Mouse (Mus musculus): ENCODE results near the gene Cenpu.
A peak's percentile ranks its signal among the peaks of the same experiment; 100 is the strongest.

Cenpu gene

DNA sequence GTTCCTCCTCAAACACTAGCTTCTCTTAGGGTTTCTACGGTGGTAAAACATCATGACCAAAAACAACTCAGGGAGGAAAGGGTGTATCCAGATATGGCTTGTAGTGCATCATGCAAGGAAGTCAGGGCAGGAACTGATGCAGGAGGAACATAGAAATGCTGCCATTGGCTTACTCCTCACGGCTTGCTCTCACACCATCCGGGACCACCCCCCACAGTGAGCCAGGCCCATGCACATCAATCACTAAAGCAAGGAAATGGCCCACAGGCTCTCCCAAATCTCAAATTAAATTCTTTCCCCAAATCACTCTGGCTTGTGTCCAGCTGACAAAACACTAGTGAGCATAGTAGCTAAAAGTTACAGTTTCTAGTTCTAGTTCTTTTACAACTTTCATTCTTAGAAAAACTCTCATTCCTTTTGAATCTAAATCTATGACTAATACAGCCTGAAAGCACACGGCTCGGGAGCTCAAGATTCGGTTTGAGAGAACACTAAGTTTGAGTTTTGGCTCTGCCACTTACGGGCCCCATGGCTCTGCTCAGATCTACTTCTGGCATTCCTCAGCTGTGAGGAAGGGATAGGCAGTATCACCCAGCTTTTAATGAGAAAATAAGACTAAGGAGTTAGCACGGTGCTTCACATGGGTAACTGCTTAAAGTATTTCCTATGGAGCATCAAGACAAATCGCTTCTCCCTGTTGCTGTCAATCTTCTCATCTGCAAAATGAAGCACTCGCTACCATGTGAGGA lies 49.3 kb downstream of the Cenpu start:
- no peak for DNase-seq

GRCm38 (mm10) chr8:46603587-46603986 lies 51.8 kb downstream of the Cenpu start:
- no peak for DNase-seq

DNA sequence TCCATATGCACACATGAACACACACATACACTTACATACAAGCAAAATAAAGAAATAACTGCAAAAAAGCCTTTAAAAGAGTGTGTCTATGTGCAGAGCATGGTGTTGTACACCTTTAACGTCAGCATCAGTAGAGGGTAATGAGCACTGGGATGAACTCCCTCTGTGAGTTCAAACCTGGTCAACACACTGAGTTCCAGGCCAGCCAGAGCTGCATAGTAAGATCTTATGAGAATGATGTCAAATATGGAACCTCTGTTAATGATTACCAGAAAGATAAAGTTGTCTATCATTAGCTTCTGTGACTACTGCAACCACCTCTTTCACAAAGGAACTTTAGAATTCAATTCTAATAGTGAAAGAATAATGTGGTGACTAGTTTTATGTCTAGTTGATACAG lies 55.1 kb downstream of the Cenpu start:
- no peak for DNase-seq

DNA sequence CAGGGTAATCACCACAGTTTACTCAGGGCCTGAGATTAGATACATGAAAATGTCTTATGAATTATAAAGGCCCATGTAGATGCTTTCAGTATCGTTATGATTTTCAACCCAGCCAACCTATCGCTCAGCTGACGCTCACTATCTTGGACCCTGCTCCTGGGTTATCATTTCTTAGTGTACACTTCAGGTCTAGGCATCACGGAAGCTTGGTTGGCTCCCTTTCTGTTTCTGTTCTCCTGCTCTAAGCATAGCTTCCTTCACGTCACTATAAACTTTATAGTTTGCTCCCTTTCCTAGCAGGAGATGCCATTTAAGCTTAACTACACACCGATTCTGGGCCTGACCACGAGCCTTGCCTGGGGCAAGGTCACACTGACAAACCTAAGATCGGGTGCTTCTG lies 59.7 kb downstream of the Cenpu start:
- DNase-seq, result no peak

- no peak for DNase-seq
Observed at GRCm38 (mm10) chr8:46612913-46613312, 61.1 kb downstream of the Cenpu start.

GRCm38 (mm10) chr8:46613377-46613776 lies 61.5 kb downstream of the Cenpu start:
- no peak for DNase-seq

DNA sequence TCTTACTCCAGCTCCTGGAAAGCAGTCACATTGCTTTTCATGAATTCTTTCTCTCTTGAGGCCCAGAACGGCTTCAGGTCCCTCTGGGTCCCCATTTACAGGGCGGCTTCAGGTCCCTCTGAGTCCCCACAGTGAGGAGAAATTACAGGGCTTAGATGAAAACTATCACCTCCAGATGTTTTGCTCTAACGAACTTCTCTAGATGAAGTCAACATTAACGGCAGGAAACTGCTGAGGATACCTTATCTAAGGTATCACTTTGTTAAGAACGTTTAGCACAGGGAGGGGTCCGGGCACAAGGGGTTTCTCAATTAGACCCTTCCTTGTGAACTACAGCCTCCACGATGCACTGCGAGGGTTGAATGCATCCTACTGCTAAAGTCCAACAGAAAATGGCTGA lies 64.1 kb downstream of the Cenpu start:
- DNase-seq, result peak; percentile 5

DNA sequence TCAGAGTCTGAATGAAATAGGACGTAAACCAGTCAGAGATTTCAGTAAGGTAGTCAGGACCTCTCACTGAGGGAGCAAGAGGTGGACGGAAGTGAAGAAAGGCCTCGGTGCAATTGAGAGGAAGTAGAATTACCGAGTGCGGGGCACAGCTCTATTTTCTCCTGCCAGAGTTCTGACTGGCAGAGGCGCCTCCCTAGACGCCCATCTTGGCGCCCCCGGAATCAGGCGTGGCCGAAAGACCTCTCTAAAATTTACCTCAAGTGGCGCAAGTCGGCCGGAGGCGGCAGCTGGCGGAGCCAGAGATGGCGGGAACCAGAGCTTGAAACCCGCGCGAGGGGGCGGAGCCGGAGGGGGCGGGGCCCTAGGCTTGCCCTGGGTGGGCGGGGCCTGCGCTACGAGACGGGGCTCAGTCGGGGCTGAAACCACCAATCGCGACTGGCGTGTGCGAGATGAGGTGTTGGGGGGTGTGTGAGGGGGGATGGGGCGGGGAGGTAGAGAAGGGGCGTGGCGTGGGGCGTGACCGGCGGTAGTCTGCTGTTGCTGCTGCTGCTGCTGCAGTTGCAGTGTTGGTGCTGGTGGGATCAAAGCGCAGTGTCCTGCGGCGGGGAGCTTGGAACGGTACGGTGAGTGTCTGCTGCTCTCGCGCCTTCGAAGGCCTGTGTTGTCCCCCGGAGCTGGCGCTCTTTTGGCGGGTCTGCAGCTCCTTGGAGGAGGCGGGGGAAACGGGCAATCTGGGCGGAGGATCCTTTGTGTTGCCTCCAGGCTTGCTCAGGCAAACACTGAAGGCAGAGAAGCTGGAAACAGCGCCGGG lies 65.3 kb downstream of the Cenpu start, which contains the start of the genes Primpol and Casp3:
Gene Primpol (minus strand): TSS at position 334 of the 811 bp plus-strand sequence.
Gene Casp3 (plus strand): TSS at position 413 of the 811 bp plus-strand sequence.
- peak; percentile 98 for DNase-seq

- peak; percentile 73 for DNase-seq
Observed at GRCm38 (mm10) chr8:46617690-46618620, 66.1 kb downstream of the Cenpu start.

- DNase-seq, result no peak
Observed at GRCm38 (mm10) chr8:46618639-46619320, 67.0 kb downstream of the Cenpu start.

GRCm38 (mm10) chr8:46622446-46623270 lies 70.8 kb downstream of the Cenpu start:
- no peak for DNase-seq

DNA sequence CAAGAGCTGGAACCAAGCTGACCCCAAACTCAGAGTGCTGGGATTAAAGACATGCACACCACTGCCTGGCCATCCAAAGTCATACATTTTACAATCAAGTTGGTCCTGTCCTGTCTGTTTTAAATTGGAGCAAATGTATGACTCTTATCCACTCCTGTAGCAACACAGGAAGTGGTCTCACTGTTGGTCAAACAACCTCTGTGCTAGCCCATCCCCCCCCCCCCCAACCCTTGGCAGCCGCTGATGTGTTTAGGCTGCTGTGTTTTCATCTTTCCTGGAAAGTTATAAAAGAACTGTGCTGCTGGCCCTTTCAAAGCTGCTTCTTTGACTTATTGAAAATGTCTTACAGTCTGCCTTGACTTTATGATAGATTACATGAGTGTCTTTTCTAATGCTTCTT lies 73.3 kb downstream of the Cenpu start:
- no peak for DNase-seq

DNA sequence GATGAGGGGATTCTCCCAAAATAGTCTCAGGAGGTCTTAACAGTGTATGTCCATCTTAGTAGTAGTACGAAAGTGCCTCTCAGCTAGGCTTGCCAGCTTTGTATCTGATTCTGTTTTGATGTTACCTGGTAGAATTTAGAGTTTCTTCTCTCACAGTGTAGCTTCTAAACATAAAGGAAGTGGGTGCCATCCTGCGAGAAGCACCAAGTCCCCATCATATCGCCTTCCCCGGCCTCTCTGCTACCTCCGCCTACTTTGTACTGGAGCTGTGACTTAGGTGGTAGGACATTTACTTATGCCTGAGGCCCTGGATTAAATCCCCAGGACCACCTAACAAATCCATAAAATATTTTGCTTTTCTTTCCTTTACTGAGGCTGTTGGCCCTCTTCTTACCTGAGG lies 74.8 kb downstream of the Cenpu start:
- no peak for DNase-seq

GRCm38 (mm10) chr8:46627881-46628280 lies 76.1 kb downstream of the Cenpu start:
- DNase-seq, result no peak

- DNase-seq, result no peak
Observed at GRCm38 (mm10) chr8:46628645-46629044, 76.8 kb downstream of the Cenpu start.
